Mouse (Mus musculus): Measurements from ENCODE around the gene Gm44502.

Gene Gm44502

DNA sequence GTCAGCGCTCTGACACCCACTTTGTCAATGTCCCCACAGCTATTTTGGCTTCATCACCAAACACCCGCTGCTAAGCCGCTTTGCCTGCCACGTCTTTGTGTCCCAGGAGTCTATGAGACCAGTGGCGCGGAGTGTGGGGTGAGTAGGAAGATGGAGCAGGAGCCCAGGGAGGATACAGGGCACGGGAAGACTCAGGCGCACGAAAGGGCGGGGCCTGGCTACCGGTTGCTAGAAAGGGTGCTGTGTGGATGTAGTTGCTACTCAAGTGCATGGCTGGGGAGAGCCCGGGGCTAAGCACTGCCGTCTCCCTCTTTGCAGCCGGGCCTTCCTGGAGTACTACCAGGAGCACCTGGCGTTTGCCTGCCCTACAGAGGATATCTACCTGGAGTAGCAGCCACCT is 31.8 kb upstream of the Gm44502 start:
- peaks cover 12% of the 10 kb centered on the region; the same call in 1 of the 2 replicates for H3K36me3 ChIP-seq (ENCODE audit: insufficient read depth, low read length)
- no peak overlapping the region for H3K4me3 ChIP-seq (replicated peaks; ENCODE audit: low read length)
- TF ChIP-seq NANOG (IDR thresholded peaks at IDR 0.05; ENCODE audit: borderline replicate concordance, low read length) (no peak), POU5F1 (IDR thresholded peaks at IDR 0.05; ENCODE audit: borderline replicate concordance, low read length) (no peak), CTCF (conservative IDR thresholded peaks at IDR 0.05; ENCODE audit: low read length) (no peak)
- H3K4me1 ChIP-seq (replicated peaks; ENCODE audit: low read depth, low read length) = peaks cover 61% of the 10 kb centered on the region
- no peaks in the 10 kb centered on the region for H3K9me3 ChIP-seq (ENCODE audit: low read length)
- peaks cover 41% of the 10 kb centered on the region for H3K27me3 ChIP-seq (ENCODE audit: insufficient read depth, low read length)

GRCm38 (mm10) chr15:89460298-89460697 is 30.8 kb upstream of the Gm44502 start:
- peaks cover 12% of the 10 kb centered on the region; the same call in 1 of the 2 replicates for H3K36me3 ChIP-seq (ENCODE audit: insufficient read depth, low read length)
- H3K4me3 ChIP-seq (replicated peaks; ENCODE audit: low read length) = no peak overlapping the region
- H3K4me1 ChIP-seq (replicated peaks; ENCODE audit: low read depth, low read length) = peaks cover 59% of the 10 kb centered on the region
- H3K9me3 ChIP-seq (ENCODE audit: low read length) = no peaks in the 10 kb centered on the region
- H3K27me3 ChIP-seq (ENCODE audit: insufficient read depth, low read length) = peaks cover 52% of the 10 kb centered on the region
- TF ChIP-seq POU5F1 (IDR thresholded peaks at IDR 0.05; ENCODE audit: borderline replicate concordance, low read length) (no peak), CTCF (conservative IDR thresholded peaks at IDR 0.05; ENCODE audit: low read length) (no peak), NANOG (IDR thresholded peaks at IDR 0.05; ENCODE audit: borderline replicate concordance, low read length) (no peak)

DNA sequence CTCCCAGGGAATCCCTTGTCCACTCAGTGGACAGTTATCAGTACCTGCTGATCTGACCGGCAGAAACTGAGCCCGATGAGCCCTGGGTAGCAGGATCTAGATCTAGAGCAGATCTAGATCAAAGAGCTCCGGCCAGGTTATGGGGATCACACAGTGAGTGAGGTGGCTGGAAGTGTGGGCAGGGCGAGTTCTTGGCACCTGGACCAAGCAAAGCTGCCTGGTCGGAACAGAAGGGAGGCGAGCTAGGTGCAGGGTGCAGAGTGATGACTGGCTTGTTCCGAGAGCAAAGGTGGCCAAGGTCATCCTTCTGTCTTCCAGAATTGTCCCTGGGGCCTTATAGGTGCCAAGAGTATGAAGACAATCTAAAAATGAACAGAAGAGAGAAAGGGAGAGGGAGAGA is 30.3 kb upstream of the Gm44502 start:
- TF ChIP-seq POU5F1 (IDR thresholded peaks at IDR 0.05; ENCODE audit: borderline replicate concordance, low read length) = no peak
- TF ChIP-seq NANOG (IDR thresholded peaks at IDR 0.05; ENCODE audit: borderline replicate concordance, low read length) = no peak
- no peak for TF ChIP-seq CTCF (conservative IDR thresholded peaks at IDR 0.05; ENCODE audit: low read length)
- H3K4me3 ChIP-seq (replicated peaks; ENCODE audit: low read length) = no peak overlapping the region
- H3K36me3 ChIP-seq (ENCODE audit: insufficient read depth, low read length) = peaks cover 12% of the 10 kb centered on the region; the same call in 1 of the 2 replicates
- H3K27me3 ChIP-seq (ENCODE audit: insufficient read depth, low read length) = peaks cover 56% of the 10 kb centered on the region
- no peaks in the 10 kb centered on the region for H3K9me3 ChIP-seq (ENCODE audit: low read length)
- peaks cover 59% of the 10 kb centered on the region for H3K4me1 ChIP-seq (replicated peaks; ENCODE audit: low read depth, low read length)

DNA sequence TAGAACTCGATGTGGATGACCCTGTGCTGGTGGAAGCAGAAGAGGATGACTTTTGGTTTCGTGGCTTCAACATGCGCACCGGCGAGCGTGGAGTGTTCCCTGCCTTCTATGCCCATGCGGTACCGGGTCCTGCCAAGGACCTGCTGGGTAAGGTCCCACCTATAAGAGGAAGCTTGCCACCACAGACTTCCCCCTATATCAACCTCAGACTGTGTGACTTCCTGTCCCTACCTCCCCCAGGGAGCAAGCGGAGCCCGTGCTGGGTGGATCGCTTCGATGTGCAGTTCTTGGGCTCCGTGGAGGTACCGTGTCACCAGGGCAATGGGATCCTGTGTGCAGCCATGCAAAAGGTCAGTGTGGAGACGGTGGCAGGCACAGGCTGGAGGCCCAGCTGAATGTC is 29.4 kb upstream of the Gm44502 start:
- peaks cover 63% of the 10 kb centered on the region for H3K27me3 ChIP-seq (ENCODE audit: insufficient read depth, low read length)
- TF ChIP-seq CTCF (conservative IDR thresholded peaks at IDR 0.05; ENCODE audit: low read length) = no peak
- no peak for TF ChIP-seq NANOG (IDR thresholded peaks at IDR 0.05; ENCODE audit: borderline replicate concordance, low read length)
- no peak for TF ChIP-seq POU5F1 (IDR thresholded peaks at IDR 0.05; ENCODE audit: borderline replicate concordance, low read length)
- H3K36me3 ChIP-seq (ENCODE audit: insufficient read depth, low read length) = peaks cover 12% of the 10 kb centered on the region; the same call in 1 of the 2 replicates
- peaks cover 62% of the 10 kb centered on the region for H3K4me1 ChIP-seq (replicated peaks; ENCODE audit: low read depth, low read length)
- H3K9me3 ChIP-seq (ENCODE audit: low read length) = no peaks in the 10 kb centered on the region
- H3K4me3 ChIP-seq (replicated peaks; ENCODE audit: low read length) = no peak overlapping the region

- Histone ChIP-seq H3K36me3 (ENCODE audit: insufficient read depth, low read length) (peaks cover 12% of the 10 kb centered on the region; the same call in 1 of the 2 replicates), H3K9me3 (ENCODE audit: low read length) (no peaks in the 10 kb centered on the region), H3K4me3 (replicated peaks; ENCODE audit: low read length) (no peak overlapping the region), H3K27me3 (ENCODE audit: insufficient read depth, low read length) (peaks cover 93% of the 10 kb centered on the region), H3K4me1 (replicated peaks; ENCODE audit: low read depth, low read length) (peaks cover 44% of the 10 kb centered on the region)
- no peak for TF ChIP-seq CTCF (conservative IDR thresholded peaks at IDR 0.05; ENCODE audit: low read length)
- TF ChIP-seq NANOG (IDR thresholded peaks at IDR 0.05; ENCODE audit: borderline replicate concordance, low read length) = no peak
- TF ChIP-seq POU5F1 (IDR thresholded peaks at IDR 0.05; ENCODE audit: borderline replicate concordance, low read length) = no peak
Measured at GRCm38 (mm10) chr15:89455642-89456041, 26.1 kb upstream of the Gm44502 start.

DNA sequence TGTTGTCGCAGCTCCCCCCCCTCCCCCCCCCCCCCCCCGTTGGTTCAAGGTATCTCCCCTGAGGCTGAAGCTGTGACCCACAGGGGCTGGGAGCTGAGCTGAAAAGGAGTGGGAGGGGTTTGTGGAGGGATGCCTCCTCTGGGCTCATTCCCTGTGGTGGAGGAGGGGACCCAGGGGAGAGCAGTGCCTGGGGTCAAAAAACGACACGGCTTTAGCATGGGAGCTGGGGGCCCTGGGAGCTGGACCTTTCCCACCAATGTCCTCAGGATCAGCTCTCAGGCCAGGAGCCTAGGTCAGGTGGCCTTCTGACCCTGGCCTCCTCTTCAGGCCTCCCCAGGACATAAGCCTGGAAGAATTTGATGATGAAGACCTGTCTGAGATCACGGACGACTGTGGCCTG is 25.4 kb upstream of the Gm44502 start:
- no peak overlapping the region for H3K4me3 ChIP-seq (replicated peaks; ENCODE audit: low read length)
- peaks cover 95% of the 10 kb centered on the region for H3K27me3 ChIP-seq (ENCODE audit: insufficient read depth, low read length)
- H3K9me3 ChIP-seq (ENCODE audit: low read length) = no peaks in the 10 kb centered on the region
- H3K36me3 ChIP-seq (ENCODE audit: insufficient read depth, low read length) = peaks cover 12% of the 10 kb centered on the region; the same call in 1 of the 2 replicates
- no peak for TF ChIP-seq NANOG (IDR thresholded peaks at IDR 0.05; ENCODE audit: borderline replicate concordance, low read length)
- TF ChIP-seq POU5F1 (IDR thresholded peaks at IDR 0.05; ENCODE audit: borderline replicate concordance, low read length) = no peak
- no peak for TF ChIP-seq CTCF (conservative IDR thresholded peaks at IDR 0.05; ENCODE audit: low read length)
- peaks cover 37% of the 10 kb centered on the region for H3K4me1 ChIP-seq (replicated peaks; ENCODE audit: low read depth, low read length)

GRCm38 (mm10) chr15:89453865-89454478 is 24.5 kb upstream of the Gm44502 start, which contains the start of gene Mapk8ip2:
Mapk8ip2 (plus strand) TSS chr15:89453913.
- Histone ChIP-seq H3K27me3 (ENCODE audit: insufficient read depth, low read length) (peaks cover 97% of the 10 kb centered on the region), H3K9me3 (ENCODE audit: low read length) (no peaks in the 10 kb centered on the region), H3K4me3 (replicated peaks; ENCODE audit: low read length) (peak within 1 kb of the TSS; percentile 81), H3K4me1 (replicated peaks; ENCODE audit: low read depth, low read length) (peaks cover 34% of the 10 kb centered on the region), H3K36me3 (ENCODE audit: insufficient read depth, low read length) (peaks cover 9% of the 10 kb centered on the region; the same call in 1 of the 2 replicates)
- no peak for TF ChIP-seq CTCF (conservative IDR thresholded peaks at IDR 0.05; ENCODE audit: low read length)
- no peak for TF ChIP-seq NANOG (IDR thresholded peaks at IDR 0.05; ENCODE audit: borderline replicate concordance, low read length)
- TF ChIP-seq POU5F1 (IDR thresholded peaks at IDR 0.05; ENCODE audit: borderline replicate concordance, low read length) = no peak

GRCm38 (mm10) chr15:89452906-89453864 is 23.7 kb upstream of the Gm44502 start:
- H3K27me3 ChIP-seq (ENCODE audit: insufficient read depth, low read length) = peaks cover 92% of the 10 kb centered on the region
- TF ChIP-seq NANOG (IDR thresholded peaks at IDR 0.05; ENCODE audit: borderline replicate concordance, low read length) (no peak), CTCF (conservative IDR thresholded peaks at IDR 0.05; ENCODE audit: low read length) (no peak), POU5F1 (IDR thresholded peaks at IDR 0.05; ENCODE audit: borderline replicate concordance, low read length) (no peak)
- no peaks in the 10 kb centered on the region for H3K9me3 ChIP-seq (ENCODE audit: low read length)
- peaks cover 3% of the 10 kb centered on the region; the same call in 1 of the 2 replicates for H3K36me3 ChIP-seq (ENCODE audit: insufficient read depth, low read length)
- H3K4me3 ChIP-seq (replicated peaks; ENCODE audit: low read length) = peak overlapping the region; percentile 81
- peaks cover 33% of the 10 kb centered on the region for H3K4me1 ChIP-seq (replicated peaks; ENCODE audit: low read depth, low read length)

All from E14TG2a.4 (cell line).